Mouse (Mus musculus): ENCODE results near the gene Fndc3b. TPM values are rescaled to one million over a fixed set of nuclear protein-coding genes. Genes with fewer than 3 reads are reported as not detected.

Fndc3b gene
- total RNA-seq, 4 experiments from 2014 or later: 9.2 to 12.6 (median 11.2) TPM

- no peak for DNase-seq (ENCODE audit: low spot score in 2 of 2)
Measured at GRCm38 (mm10) chr3:27709096-27709905, 1.8 kb downstream of the Fndc3b start.

GRCm38 (mm10) chr3:27708581-27708980 lies 2.5 kb downstream of the Fndc3b start:
- DNase-seq (ENCODE audit: low spot score in 2 of 2): no peak

- no peak for DNase-seq (ENCODE audit: low spot score in 2 of 2)
Measured at GRCm38 (mm10) chr3:27705761-27706160, 5.3 kb downstream of the Fndc3b start.

- DNase-seq (ENCODE audit: low spot score in 2 of 2): no peak
Measured at GRCm38 (mm10) chr3:27705056-27705455, 6.1 kb downstream of the Fndc3b start.

GRCm38 (mm10) chr3:27704641-27705040 lies 6.5 kb downstream of the Fndc3b start:
- DNase-seq (ENCODE audit: low spot score in 2 of 2): no peak

- DNase-seq (ENCODE audit: low spot score in 2 of 2): no peak
Measured at GRCm38 (mm10) chr3:27703531-27703930, 7.6 kb downstream of the Fndc3b start.

GRCm38 (mm10) chr3:27703081-27703480 lies 8.0 kb downstream of the Fndc3b start:
- DNase-seq (ENCODE audit: low spot score in 2 of 2): no peak

- no peak for DNase-seq (ENCODE audit: low spot score in 2 of 2)
Measured at GRCm38 (mm10) chr3:27698671-27699070, 12.4 kb downstream of the Fndc3b start.

- no peak for DNase-seq (ENCODE audit: low spot score in 2 of 2)
Measured at GRCm38 (mm10) chr3:27696449-27696797, 14.7 kb downstream of the Fndc3b start.

GRCm38 (mm10) chr3:27695612-27696448 lies 15.3 kb downstream of the Fndc3b start:
- no peak for DNase-seq (ENCODE audit: low spot score in 2 of 2)

GRCm38 (mm10) chr3:27694586-27694985 lies 16.5 kb downstream of the Fndc3b start:
- no peak for DNase-seq (ENCODE audit: low spot score in 2 of 2)

- no peak for DNase-seq (ENCODE audit: low spot score in 2 of 2)
Measured at GRCm38 (mm10) chr3:27694111-27694510, 17.0 kb downstream of the Fndc3b start.

- DNase-seq (ENCODE audit: low spot score in 2 of 2): no peak
Measured at GRCm38 (mm10) chr3:27691486-27692160, 19.5 kb downstream of the Fndc3b start.

GRCm38 (mm10) chr3:27690030-27690429 lies 21.1 kb downstream of the Fndc3b start:
- DNase-seq (ENCODE audit: low spot score in 2 of 2): peak; percentile 52 to 54

- peak in 1 of 2 experiments; percentile 36 for DNase-seq (ENCODE audit: low spot score in 2 of 2)
Measured at GRCm38 (mm10) chr3:27689149-27689865, 21.8 kb downstream of the Fndc3b start.

- no peak for DNase-seq (ENCODE audit: low spot score in 2 of 2)
Measured at GRCm38 (mm10) chr3:27686732-27687491, 24.2 kb downstream of the Fndc3b start.

GRCm38 (mm10) chr3:27685650-27686208 lies 25.4 kb downstream of the Fndc3b start:
- no peak for DNase-seq (ENCODE audit: low spot score in 2 of 2)

- DNase-seq (ENCODE audit: low spot score in 2 of 2): no peak
Measured at GRCm38 (mm10) chr3:27685134-27685533, 26.0 kb downstream of the Fndc3b start.

- DNase-seq (ENCODE audit: low spot score in 2 of 2): no peak
Measured at GRCm38 (mm10) chr3:27683374-27683773, 27.7 kb downstream of the Fndc3b start.

GRCm38 (mm10) chr3:27677574-27677973 lies 33.5 kb downstream of the Fndc3b start:
- DNase-seq (ENCODE audit: low spot score in 2 of 2): no peak

All from gastrocnemius, adult 8-10 months (tissue).